Mouse (Mus musculus) erythroblast, embryonic 14.5 days (primary cell): Measurements from ENCODE around the gene Aox3.

ENCODE experiments used
- GATA1 ChIP-seq: IDR thresholded peaks from 2 replicates; pipeline ENCODE4 v1.6.1; 2012; ENCODE audit warnings: low read length, inconsistent platforms, mixed read lengths
- TAL1 ChIP-seq: IDR thresholded peaks from 3 replicates; pipeline ENCODE4 v1.6.1; 2012; ENCODE audit warnings: low read length, inconsistent platforms, mixed read lengths

GRCm38 (mm10) chr1:58156747-58157146, 43.8 kb downstream of the Aox3 start:
- TF ChIP-seq GATA1, result no peak
- TF ChIP-seq TAL1, result no peak
